Mouse (Mus musculus) embryonic facial prominence, embryonic 11.5 days (tissue): ENCODE data around the gene Smim1. TPM values are rescaled to one million over a fixed set of nuclear protein-coding genes. Genes with fewer than 3 reads are reported as not detected.
A peak's percentile ranks its signal among the peaks of the same experiment; 100 is the strongest.

ENCODE experiments used
- ATAC-seq: fragments of 200-750 bp; cut with Nextera tagmentation; replicated peaks from 2 replicates; pipeline ENCODE4 v1.8.0; 2017; ENCODE audit warnings: low read depth; ENCODE audit not compliant: insufficient number of reproducible peaks, low FRiP score, low TSS enrichment
- DNase-seq: peaks from one replicate; pipeline ENCODE4 v3.0.0-alpha.2; 2015; ENCODE audit warnings: low spot score
- H3K27ac ChIP-seq: fragments of 300-500 bp; sonication (generic); replicated peaks from 2 replicates; pipeline ENCODE4 v1.5.1; 2014; ENCODE audit warnings: mild to moderate bottlenecking, low read depth, low read length, control low read depth
- H3K27me3 ChIP-seq: fragments of 300-500 bp; sonication (generic); 2 replicates; pipeline ENCODE4 v1.6.1; 2014; ENCODE audit warnings: mild to moderate bottlenecking, low read length, moderate library complexity, mixed read lengths; ENCODE audit not compliant: control insufficient read depth, insufficient read depth
- H3K36me3 ChIP-seq: fragments of 300-500 bp; sonication (generic); replicated peaks from 2 replicates; pipeline ENCODE4 v1.6.1; 2014; ENCODE audit warnings: low read depth, mild to moderate bottlenecking, low read length, moderate library complexity, mixed read lengths; ENCODE audit not compliant: control insufficient read depth, insufficient read depth
- H3K4me1 ChIP-seq: fragments of 300-500 bp; sonication (generic); 2 replicates; pipeline ENCODE4 v1.6.1; 2014; ENCODE audit warnings: low read length, mixed read lengths; ENCODE audit not compliant: control insufficient read depth, insufficient read depth
- H3K4me2 ChIP-seq: fragments of 300-500 bp; sonication (generic); 2 replicates; pipeline ENCODE4 v1.6.1; 2014; ENCODE audit warnings: low read depth, mild to moderate bottlenecking, control low read depth, low read length, moderate library complexity
- H3K4me3 ChIP-seq: fragments of 300-500 bp; sonication (generic); 2 replicates; pipeline ENCODE4 v1.5.1; 2014; ENCODE audit warnings: low read depth, low read length, control low read depth
- H3K9ac ChIP-seq: fragments of 300-500 bp; sonication (generic); replicated peaks from 2 replicates; pipeline ENCODE4 v1.6.1; 2014; ENCODE audit warnings: mild to moderate bottlenecking, control low read depth, low read length
- H3K9me3 ChIP-seq: fragments of 300-500 bp; sonication (generic); replicated peaks from 2 replicates; pipeline ENCODE4 v1.6.1; 2016; ENCODE audit warnings: mild to moderate bottlenecking, low read length, inconsistent platforms, mixed read lengths; ENCODE audit not compliant: control insufficient read depth
- WGBS: fragments of 180-500 bp; shearing (Covaris S2); extraction: QIAGEN DNeasy Blood & Tissue Kit; methylation state at CpG from one replicate; pipeline ENCODE4 v1.1.7; 2014; 5-methylcytosine and 5-hydroxymethylcytosine counted together
- polyA plus RNA-seq: library from polyadenylated mRNA; unstranded; fragments of >200 nt; fragmentation: Nextera tagmentation; extraction: Ambion mirVana; gene quantifications from 2 replicates; pipeline ENCODE4 v1.2.1, GENCODE M21; 2014

Gene Smim1
- polyA plus RNA-seq, 1 experiment from 2014 or later: 9.4 TPM

- WGBS: 80% methylated on average over 7 of the region's 7 CpGs
- Histone ChIP-seq H3K9ac (no peak overlapping the region), H3K4me2 (no peak overlapping the region), H3K4me1 (peaks cover 4% of the 10 kb centered on the region; the same call in 1 of the 2 replicates), H3K27ac (no peak overlapping the region), H3K27me3 (peaks cover 8% of the 10 kb centered on the region), H3K9me3 (no peaks in the 10 kb centered on the region), H3K4me3 (no peak overlapping the region), H3K36me3 (no peaks in the 10 kb centered on the region)
- ATAC-seq (no peak), DNase-seq (no peak)
These were observed 2.0 kb upstream of the Smim1 start for GRCm38 (mm10) chr4:154028066-154028465.

- Histone ChIP-seq H3K9me3 (no peaks in the 10 kb centered on the region), H3K27me3 (peaks cover 8% of the 10 kb centered on the region), H3K4me3 (peak overlapping the region; percentile 33; the same call in 1 of the 2 replicates), H3K4me1 (peaks cover 4% of the 10 kb centered on the region; the same call in 1 of the 2 replicates), H3K4me2 (peak overlapping the region; percentile 67), H3K27ac (no peak overlapping the region), H3K36me3 (no peaks in the 10 kb centered on the region), H3K9ac (peak overlapping the region; percentile 46)
- WGBS: 37% methylated on average over 2 of the region's 2 CpGs
- ATAC-seq (no peak), DNase-seq (no peak)
These were observed 371 bp upstream of the Smim1 start for GRCm38 (mm10) chr4:154026441-154026761.

- ATAC-seq (no peak), DNase-seq (no peak)
- Histone ChIP-seq H3K36me3 (no peaks in the 10 kb centered on the region), H3K4me3 (no peak overlapping the region; the same call in 1 of the 2 replicates), H3K27me3 (peaks cover 8% of the 10 kb centered on the region), H3K4me1 (peaks cover 4% of the 10 kb centered on the region; the same call in 1 of the 2 replicates), H3K9ac (peak overlapping the region; percentile 46; the same call in 1 of the 2 replicates), H3K27ac (no peak overlapping the region), H3K4me2 (peak overlapping the region; percentile 67; the same call in 1 of the 2 replicates), H3K9me3 (no peaks in the 10 kb centered on the region)
- 35% methylated on average over 17 of the region's 17 CpGs for WGBS
These were observed 1.1 kb downstream of the Smim1 start for GRCm38 (mm10) chr4:154024729-154025521.

- Histone ChIP-seq H3K27ac (no peak overlapping the region), H3K9ac (no peak overlapping the region), H3K27me3 (peaks cover 8% of the 10 kb centered on the region), H3K36me3 (peaks cover 5% of the 10 kb centered on the region), H3K4me3 (no peak overlapping the region), H3K4me2 (no peak overlapping the region), H3K9me3 (no peaks in the 10 kb centered on the region), H3K4me1 (peaks cover 4% of the 10 kb centered on the region; the same call in 1 of the 2 replicates)
- ATAC-seq (no peak), DNase-seq (no peak)
- 31% methylated on average over 8 of the region's 8 CpGs for WGBS
These were observed 2.1 kb downstream of the Smim1 start for GRCm38 (mm10) chr4:154023754-154024601.

- no peak overlapping the region for H3K4me3 ChIP-seq
- H3K27ac ChIP-seq: no peak overlapping the region
- no peak for ATAC-seq
- no peak for DNase-seq
- peaks cover 10% of the 10 kb centered on the region for H3K36me3 ChIP-seq
- WGBS: 32% methylated on average over 4 of the region's 4 CpGs
- H3K4me1 ChIP-seq: peaks cover 4% of the 10 kb centered on the region; the same call in 1 of the 2 replicates
- H3K9ac ChIP-seq: no peak overlapping the region; the same call in 1 of the 2 replicates
- H3K27me3 ChIP-seq: peaks cover 8% of the 10 kb centered on the region
- no peak overlapping the region for H3K4me2 ChIP-seq
- H3K9me3 ChIP-seq: no peaks in the 10 kb centered on the region
These were observed 3.2 kb downstream of the Smim1 start for GRCm38 (mm10) chr4:154022844-154023243.

GRCm38 (mm10) chr4:154022407-154022806, 3.6 kb downstream of the Smim1 start:
- peaks cover 4% of the 10 kb centered on the region; the same call in 1 of the 2 replicates for H3K4me1 ChIP-seq
- peaks cover 10% of the 10 kb centered on the region for H3K36me3 ChIP-seq
- no peak overlapping the region for H3K4me2 ChIP-seq
- peaks cover 8% of the 10 kb centered on the region for H3K27me3 ChIP-seq
- no peak for DNase-seq
- no peak for ATAC-seq
- H3K27ac ChIP-seq: no peak overlapping the region
- WGBS: 74% methylated on average over 4 of the region's 4 CpGs
- H3K4me3 ChIP-seq: no peak overlapping the region
- no peak overlapping the region; the same call in 1 of the 2 replicates for H3K9ac ChIP-seq
- no peaks in the 10 kb centered on the region for H3K9me3 ChIP-seq

- DNase-seq (no peak), ATAC-seq (no peak)
- Histone ChIP-seq H3K4me3 (no peak overlapping the region), H3K9ac (no peak overlapping the region), H3K4me1 (peaks cover 4% of the 10 kb centered on the region; the same call in 1 of the 2 replicates), H3K9me3 (no peaks in the 10 kb centered on the region), H3K4me2 (no peak overlapping the region), H3K27ac (no peak overlapping the region), H3K36me3 (peaks cover 10% of the 10 kb centered on the region), H3K27me3 (peaks cover 8% of the 10 kb centered on the region; the same call in 1 of the 2 replicates)
- WGBS: 92% methylated on average over 9 of the region's 9 CpGs
These were observed 4.6 kb downstream of the Smim1 start for GRCm38 (mm10) chr4:154021432-154021831.
